In genomic region chr11:84879007-84879771, GRCm38 (mm10) we compare ENCODE assay signal across 8 mouse cellular contexts. TPM values are rescaled to one million over a fixed set of nuclear protein-coding genes. Genes with fewer than 3 reads are reported as not detected.
DNase-seq lines count a peak whose midpoint lies in the region; ATAC-seq and TF ChIP-seq lines count a peak whose summit lies in the region.

No protein-coding gene starts in this region.

- H3K27ac ChIP-seq in cerebellum, adult 2 months (ENCODE audit: insufficient read depth, low read length): no peak overlapping the region
- H3K27ac ChIP-seq in testis, adult 2 months (ENCODE audit: control insufficient read depth, insufficient read depth, low read depth, low read length): peak overlapping the region; percentile 92
- peak overlapping the region; percentile 93 for H3K27ac ChIP-seq in limb, embryonic 15.5 days
- H3K27ac ChIP-seq in stomach, postnatal 0 days (replicated peaks): peak overlapping the region; percentile 92

- intact Hi-C loops in left cerebral cortex, postnatal 10 days (cut with DNase I): no loop called here

- H3K27me3 ChIP-seq in cerebellum, adult 2 months (ENCODE audit: control insufficient read depth, insufficient read depth, low read length): no peaks in the 10 kb centered on the region
- H3K27me3 ChIP-seq in testis, adult 2 months (ENCODE audit: control insufficient read depth, insufficient read depth, low read length): no peaks in the 10 kb centered on the region
- no peaks in the 10 kb centered on the region for H3K27me3 ChIP-seq in limb, embryonic 15.5 days
- H3K27me3 ChIP-seq in stomach, postnatal 0 days (ENCODE audit: control insufficient read depth, insufficient read depth, low read length): no peaks in the 10 kb centered on the region

- H3K4me2 ChIP-seq in limb, embryonic 15.5 days: peak overlapping the region; percentile 91
- peak overlapping the region; percentile 93 for H3K4me2 ChIP-seq in stomach, postnatal 0 days (replicated peaks; ENCODE audit: low read depth)

- DNase-seq in cerebellum, adult 2 months: no peak
- no peak for DNase-seq in cerebellum, postnatal 10 days
- no peak for DNase-seq in testis, postnatal 10 days (ENCODE audit: low spot score)
- DNase-seq in stomach, postnatal 0 days (ENCODE audit: low spot score): no peak
- no peak for DNase-seq in thymus, postnatal 25 days
- DNase-seq in left cerebral cortex, postnatal 10 days (ENCODE audit: extremely low spot score in 1 of 2, low spot score in 2 of 2): no peak

- H3K4me3 ChIP-seq in cerebellum, adult 2 months (replicated peaks; ENCODE audit: insufficient read depth, low read depth, low read length): peak overlapping the region; percentile 66
- H3K4me3 ChIP-seq in testis, adult 2 months (ENCODE audit: control insufficient read depth, low read depth, low read length): peak overlapping the region; percentile 77
- peak overlapping the region; percentile 93 for H3K4me3 ChIP-seq in limb, embryonic 15.5 days
- peak overlapping the region; percentile 84 for H3K4me3 ChIP-seq in stomach, postnatal 0 days (ENCODE audit: low read depth, low read length)

- no peak for TF ChIP-seq EP300 in stomach, postnatal 0 days (optimal IDR thresholded peaks at IDR 0.05)

- no peak for TF ChIP-seq POLR2A in cerebellum, adult 2 months (IDR thresholded peaks at IDR 0.05; ENCODE audit: borderline replicate concordance, insufficient read depth, low read length)
- no peak for TF ChIP-seq POLR2A in testis, adult 2 months (IDR thresholded peaks at IDR 0.05; ENCODE audit: control insufficient read depth, low read depth, low read length)

- no peak for TF ChIP-seq CTCF in cerebellum, adult 2 months (IDR thresholded peaks at IDR 0.05; ENCODE audit: borderline replicate concordance, insufficient read depth, low read depth, low read length)
- TF ChIP-seq CTCF in testis, adult 2 months (IDR thresholded peaks at IDR 0.05; ENCODE audit: control insufficient read depth, insufficient read depth, insufficient replicate concordance, low read depth, low read length): no peak
- TF ChIP-seq CTCF in stomach, postnatal 0 days (IDR thresholded peaks at IDR 0.05; ENCODE audit: low read depth): no peak

- H3K36me3 ChIP-seq in testis, adult 2 months (ENCODE audit: control insufficient read depth, insufficient read depth, low read length): no peaks in the 10 kb centered on the region; the same call in none of the 2 replicates
- H3K36me3 ChIP-seq in limb, embryonic 15.5 days: peaks cover 13% of the 10 kb centered on the region
- H3K36me3 ChIP-seq in stomach, postnatal 0 days (ENCODE audit: control insufficient read depth, insufficient read depth, low read length): peaks cover 4% of the 10 kb centered on the region; the same call in 1 of the 2 replicates

- no peak for ATAC-seq in limb, embryonic 15.5 days (ENCODE audit: insufficient number of reproducible peaks, low FRiP score, low TSS enrichment, low read depth)
- ATAC-seq in stomach, postnatal 0 days (ENCODE audit: low FRiP score, low TSS enrichment): no peak

- 17% methylated on average over 7 of the region's 7 CpGs for WGBS in cerebellum, adult 2 months
- WGBS in limb, embryonic 15.5 days: 23% methylated on average over 6 of the region's 7 CpGs
- WGBS in stomach, postnatal 0 days: 13% methylated on average over 7 of the region's 7 CpGs

- H3K9ac ChIP-seq in limb, embryonic 15.5 days: peak overlapping the region; percentile 79
- peak overlapping the region; percentile 81 for H3K9ac ChIP-seq in stomach, postnatal 0 days (ENCODE audit: low read length)

- H3K4me1 ChIP-seq in cerebellum, adult 2 months (ENCODE audit: control insufficient read depth, insufficient read depth, low read length): no peaks in the 10 kb centered on the region
- peaks cover 4% of the 10 kb centered on the region; the same call in 1 of the 2 replicates for H3K4me1 ChIP-seq in testis, adult 2 months (ENCODE audit: control insufficient read depth, insufficient read depth, low read length)
- peaks cover 19% of the 10 kb centered on the region for H3K4me1 ChIP-seq in limb, embryonic 15.5 days
- no peaks in the 10 kb centered on the region; the same call in none of the 2 replicates for H3K4me1 ChIP-seq in stomach, postnatal 0 days (replicated peaks; ENCODE audit: control insufficient read depth, insufficient read depth)

- H3K9me3 ChIP-seq in limb, embryonic 15.5 days: no peaks in the 10 kb centered on the region
- no peaks in the 10 kb centered on the region for H3K9me3 ChIP-seq in stomach, postnatal 0 days (ENCODE audit: control insufficient read depth, low read length)

RNA-seq across cellular contexts. Expression of gene Myo19, which starts 0.8 kb away (rescaled TPM):
- polyA plus RNA-seq in cerebellum, adult 2 months (2012; rRNA removed): 13.2 and 15.3 TPM in 2 replicates
- 24.5 and 24.7 TPM in 2 replicates for polyA plus RNA-seq in testis, adult 2 months (2012; rRNA removed)
- 9.9 and 11.6 TPM in 2 replicates for polyA plus RNA-seq in limb, embryonic 15.5 days (2015; fragmentation: Nextera tagmentation; extraction: Ambion mirVana)
- 5.7 and 7.3 TPM in 2 replicates for polyA plus RNA-seq in stomach, postnatal 0 days (2015; fragmentation: Nextera tagmentation; extraction: Ambion mirVana)
- total RNA-seq in left cerebral cortex, postnatal 10 days (2021): 10 to 100 TPM; 11.8 to 13.8 TPM

RNA-seq across cellular contexts. Expression of gene Pigw, which starts 0.9 kb away (rescaled TPM):
- polyA plus RNA-seq in cerebellum, adult 2 months (2012; rRNA removed): 2.8 and 2.9 TPM in 2 replicates
- polyA plus RNA-seq in testis, adult 2 months (2012; rRNA removed): 1.9 and 2.9 TPM in 2 replicates
- 1.8 and 2.5 TPM in 2 replicates for polyA plus RNA-seq in limb, embryonic 15.5 days (2015; fragmentation: Nextera tagmentation; extraction: Ambion mirVana)
- 1.8 and 2.4 TPM in 2 replicates for polyA plus RNA-seq in stomach, postnatal 0 days (2015; fragmentation: Nextera tagmentation; extraction: Ambion mirVana)
- total RNA-seq in left cerebral cortex, postnatal 10 days (2021): 1 to 10 TPM; 7.8 to 8.5 TPM

RNA-seq across cellular contexts. Expression of gene Ggnbp2, which starts 8.6 kb away (rescaled TPM):
- polyA plus RNA-seq in cerebellum, adult 2 months (2012; rRNA removed): 120 and 123 TPM in 2 replicates
- polyA plus RNA-seq in testis, adult 2 months (2012; rRNA removed): 274 and 308 TPM in 2 replicates
- 63.8 and 64.8 TPM in 2 replicates for polyA plus RNA-seq in limb, embryonic 15.5 days (2015; fragmentation: Nextera tagmentation; extraction: Ambion mirVana)
- polyA plus RNA-seq in stomach, postnatal 0 days (2015; fragmentation: Nextera tagmentation; extraction: Ambion mirVana): 40.6 and 44.5 TPM in 2 replicates
- 10 to 100 TPM; 89.1 to 90.3 TPM for total RNA-seq in left cerebral cortex, postnatal 10 days (2021)

RNA-seq across cellular contexts. Expression of gene Znhit3, which starts 37.0 kb away (rescaled TPM):
- polyA plus RNA-seq in cerebellum, adult 2 months (2012; rRNA removed): 44.7 and 47.5 TPM in 2 replicates
- 44.6 and 45.3 TPM in 2 replicates for polyA plus RNA-seq in testis, adult 2 months (2012; rRNA removed)
- polyA plus RNA-seq in limb, embryonic 15.5 days (2015; fragmentation: Nextera tagmentation; extraction: Ambion mirVana): 51.1 and 51.6 TPM in 2 replicates
- 27.9 and 28.6 TPM in 2 replicates for polyA plus RNA-seq in stomach, postnatal 0 days (2015; fragmentation: Nextera tagmentation; extraction: Ambion mirVana)
- 10 to 100 TPM; 28.1 to 31.9 TPM for total RNA-seq in left cerebral cortex, postnatal 10 days (2021)

RNA-seq across cellular contexts. Expression of gene Dhrs11, which starts 50.4 kb away (rescaled TPM):
- 33.6 and 37.4 TPM in 2 replicates for polyA plus RNA-seq in cerebellum, adult 2 months (2012; rRNA removed)
- polyA plus RNA-seq in testis, adult 2 months (2012; rRNA removed): 34.0 and 35.2 TPM in 2 replicates
- 12.8 and 14.3 TPM in 2 replicates for polyA plus RNA-seq in limb, embryonic 15.5 days (2015; fragmentation: Nextera tagmentation; extraction: Ambion mirVana)
- polyA plus RNA-seq in stomach, postnatal 0 days (2015; fragmentation: Nextera tagmentation; extraction: Ambion mirVana): 10.7 and 12.3 TPM in 2 replicates
- 1 to 10 TPM; 6.3 to 7.1 TPM for total RNA-seq in left cerebral cortex, postnatal 10 days (2021)
